Mouse (Mus musculus): ENCODE measurements around the gene Esam. TPM values are rescaled to one million over a fixed set of nuclear protein-coding genes. Genes with fewer than 3 reads are reported as not detected.

Gene Esam
- polyA plus RNA-seq, 1 experiment from 2014 or later = 27.0 TPM

DNA sequence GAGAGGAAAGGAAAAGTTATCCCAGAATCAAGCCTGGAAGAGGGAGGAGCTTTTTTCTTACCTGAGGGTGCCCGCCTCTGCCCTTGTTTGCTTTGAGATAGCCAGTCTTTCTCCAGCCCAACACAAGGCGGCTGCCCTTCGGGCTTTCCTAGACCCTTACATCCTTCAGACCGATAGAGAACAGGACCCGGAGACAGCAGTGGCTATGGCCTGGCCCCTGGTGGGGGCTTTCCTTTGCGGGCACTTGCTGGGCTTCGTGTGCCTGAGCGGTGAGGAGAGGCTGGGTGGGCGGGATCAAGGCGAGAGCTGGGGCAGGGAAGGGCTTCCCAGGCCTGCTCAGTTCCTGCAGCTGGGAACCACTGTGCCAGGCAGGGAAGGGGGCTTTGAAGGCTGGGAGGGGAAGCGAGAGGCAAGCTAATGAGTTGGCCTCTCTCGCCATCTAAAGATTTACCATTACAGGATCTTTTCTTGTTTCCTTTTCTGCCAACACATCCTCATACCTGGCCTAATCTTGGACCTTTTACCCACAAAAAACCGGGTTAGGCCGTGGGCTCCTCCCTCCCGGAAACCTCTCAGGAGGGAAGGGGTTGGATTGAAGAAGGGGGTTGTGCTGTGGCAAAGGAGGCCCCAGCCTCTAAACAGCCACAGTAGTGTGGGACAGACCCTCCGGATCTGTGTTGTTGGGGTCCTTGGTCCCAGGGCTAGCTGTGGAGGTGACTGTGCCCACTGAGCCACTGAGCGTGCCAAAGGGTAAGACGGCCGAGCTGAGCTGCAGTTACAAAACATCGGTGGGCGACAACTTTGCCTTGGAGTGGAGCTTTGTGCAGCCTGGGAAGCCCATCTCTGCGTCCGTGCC, 11.5 kb downstream of the Esam start, which contains the start of gene Vsig2:
Vsig2 (plus strand) TSS at position 86 of the 856 bp plus-strand sequence.
- no peaks in the 10 kb centered on the region for H3K9me3 ChIP-seq
- peaks cover 79% of the 10 kb centered on the region for H3K27me3 ChIP-seq (ENCODE audit: poor library complexity, severe bottlenecking)
- H3K36me3 ChIP-seq (replicated peaks) = no peaks in the 10 kb centered on the region
- no peak within 1 kb of the TSS for H3K27ac ChIP-seq
- no peak within 1 kb of the TSS for H3K4me3 ChIP-seq
- WGBS = 47% methylated on average over 23 of the region's 23 CpGs
- H3K4me1 ChIP-seq = peaks cover 24% of the 10 kb centered on the region
- no peak for DNase-seq (ENCODE audit: extremely low spot score, low spot score)

GRCm38 (mm10) chr9:37540226-37540625, 12.3 kb downstream of the Esam start:
- Histone ChIP-seq H3K27ac (no peak overlapping the region), H3K9me3 (no peaks in the 10 kb centered on the region), H3K4me1 (peaks cover 32% of the 10 kb centered on the region), H3K36me3 (replicated peaks) (no peaks in the 10 kb centered on the region), H3K27me3 (ENCODE audit: poor library complexity, severe bottlenecking) (peaks cover 88% of the 10 kb centered on the region), H3K4me3 (no peak overlapping the region)
- DNase-seq (ENCODE audit: extremely low spot score, low spot score) = no peak
- 91% methylated on average over 4 of the region's 4 CpGs for WGBS

- no peaks in the 10 kb centered on the region for H3K9me3 ChIP-seq
- peaks cover 39% of the 10 kb centered on the region for H3K4me1 ChIP-seq
- H3K4me3 ChIP-seq = no peak overlapping the region
- no peak overlapping the region for H3K27ac ChIP-seq
- peaks cover 95% of the 10 kb centered on the region for H3K27me3 ChIP-seq (ENCODE audit: poor library complexity, severe bottlenecking)
- no peak for DNase-seq (ENCODE audit: extremely low spot score, low spot score)
- no peaks in the 10 kb centered on the region for H3K36me3 ChIP-seq (replicated peaks)
- 88% methylated on average over 6 of the region's 6 CpGs for WGBS
Observed at GRCm38 (mm10) chr9:37540701-37541575, 13.1 kb downstream of the Esam start.

DNA sequence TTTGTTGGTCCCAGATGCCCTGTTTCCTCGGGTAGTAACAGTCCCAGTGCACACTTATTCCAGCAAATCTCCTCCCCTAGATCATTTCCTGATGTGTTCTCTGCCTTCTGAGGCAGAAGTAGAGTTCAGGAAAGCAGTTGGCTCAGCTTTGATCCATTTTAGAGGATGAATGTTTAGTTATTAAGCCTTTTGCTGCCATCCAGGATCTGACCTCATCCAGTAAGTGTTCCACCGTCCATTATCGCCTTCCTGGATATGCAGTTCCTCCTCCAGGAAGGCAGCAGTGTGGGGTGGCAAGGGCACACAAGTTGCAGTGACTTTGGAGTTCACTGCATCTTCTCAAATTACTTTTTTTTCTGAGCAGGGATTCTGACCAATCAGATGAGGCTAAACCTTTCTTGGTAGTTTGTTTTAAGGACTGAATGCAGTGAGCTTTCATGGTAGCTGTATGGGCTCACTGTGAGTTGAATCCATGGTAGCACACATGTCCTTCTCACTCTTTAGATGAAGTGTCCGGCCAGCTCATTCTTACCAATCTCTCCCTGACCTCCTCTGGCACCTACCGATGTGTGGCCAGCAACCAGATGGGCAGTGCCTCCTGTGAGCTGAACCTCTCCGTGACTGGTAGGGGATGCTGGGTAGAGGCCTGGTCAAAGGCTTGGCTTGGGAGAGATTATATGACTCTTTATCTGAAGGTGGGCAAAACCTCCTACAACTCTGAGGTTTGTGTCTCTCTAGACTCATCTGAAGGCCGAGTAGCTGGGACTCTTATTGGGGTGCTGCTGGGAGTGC, 14.2 kb downstream of the Esam start:
- H3K9me3 ChIP-seq = no peaks in the 10 kb centered on the region
- no peaks in the 10 kb centered on the region for H3K36me3 ChIP-seq (replicated peaks)
- peaks cover 40% of the 10 kb centered on the region for H3K4me1 ChIP-seq
- WGBS = 78% methylated on average over 7 of the region's 7 CpGs
- DNase-seq (ENCODE audit: extremely low spot score, low spot score) = no peak
- peaks cover 97% of the 10 kb centered on the region for H3K27me3 ChIP-seq (ENCODE audit: poor library complexity, severe bottlenecking)
- H3K27ac ChIP-seq = no peak overlapping the region
- H3K4me3 ChIP-seq = no peak overlapping the region

GRCm38 (mm10) chr9:37543869-37544440, 16.1 kb downstream of the Esam start:
- peaks cover 31% of the 10 kb centered on the region for H3K4me1 ChIP-seq
- 33% methylated on average over 12 of the region's 12 CpGs for WGBS
- DNase-seq (ENCODE audit: extremely low spot score, low spot score) = no peak
- H3K9me3 ChIP-seq = no peaks in the 10 kb centered on the region
- H3K4me3 ChIP-seq = peak overlapping the region; percentile 45
- H3K27me3 ChIP-seq (ENCODE audit: poor library complexity, severe bottlenecking) = peaks cover 100% of the 10 kb centered on the region
- H3K36me3 ChIP-seq (replicated peaks) = no peaks in the 10 kb centered on the region
- no peak overlapping the region for H3K27ac ChIP-seq

GRCm38 (mm10) chr9:37544447-37545165, 16.7 kb downstream of the Esam start:
- Histone ChIP-seq H3K9me3 (no peaks in the 10 kb centered on the region), H3K27me3 (ENCODE audit: poor library complexity, severe bottlenecking) (peaks cover 100% of the 10 kb centered on the region), H3K4me3 (peak overlapping the region; percentile 45), H3K27ac (0 out of 2 replicates have a peak overlapping the region, but pooled peaks have one; percentile 30), H3K4me1 (peaks cover 24% of the 10 kb centered on the region), H3K36me3 (replicated peaks) (no peaks in the 10 kb centered on the region)
- peak; percentile 56 for DNase-seq (ENCODE audit: extremely low spot score, low spot score)
- WGBS = under 1% methylated on average over 29 of the region's 29 CpGs

DNA sequence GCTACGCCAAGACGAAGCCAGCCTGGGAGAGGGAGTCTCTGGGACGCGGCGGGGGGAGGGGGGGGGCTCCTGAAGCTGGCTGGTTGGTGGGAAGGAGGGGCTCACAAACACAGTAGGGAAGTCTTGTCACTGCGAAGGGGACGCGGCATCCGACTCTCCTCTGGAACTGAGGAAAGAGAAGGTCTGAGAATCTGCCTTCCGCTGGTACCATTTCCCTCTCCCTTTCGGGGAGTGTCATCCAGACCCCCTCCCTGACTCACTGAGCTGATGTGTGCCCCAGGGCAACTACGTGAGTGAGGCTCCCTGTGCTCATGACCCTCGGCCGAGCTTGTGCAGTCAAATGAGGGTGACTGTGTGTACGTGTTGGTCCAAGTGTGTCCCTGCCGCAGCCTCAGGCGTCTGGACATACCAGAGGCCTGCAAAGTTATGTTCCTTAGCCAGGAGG, 17.3 kb downstream of the Esam start:
- peak overlapping the region; percentile 45 for H3K4me3 ChIP-seq
- H3K4me1 ChIP-seq = peaks cover 22% of the 10 kb centered on the region
- 5% methylated on average over 17 of the region's 17 CpGs for WGBS
- no peaks in the 10 kb centered on the region for H3K9me3 ChIP-seq
- no peak for DNase-seq (ENCODE audit: extremely low spot score, low spot score)
- no peak overlapping the region for H3K27ac ChIP-seq
- peaks cover 100% of the 10 kb centered on the region for H3K27me3 ChIP-seq (ENCODE audit: poor library complexity, severe bottlenecking)
- no peaks in the 10 kb centered on the region for H3K36me3 ChIP-seq (replicated peaks)

- Histone ChIP-seq H3K4me3 (peak overlapping the region; percentile 19; the same call in 1 of the 2 replicates), H3K27me3 (ENCODE audit: poor library complexity, severe bottlenecking) (peaks cover 100% of the 10 kb centered on the region), H3K27ac (no peak overlapping the region), H3K9me3 (no peaks in the 10 kb centered on the region), H3K4me1 (peaks cover 22% of the 10 kb centered on the region), H3K36me3 (replicated peaks) (no peaks in the 10 kb centered on the region)
- DNase-seq (ENCODE audit: extremely low spot score, low spot score) = no peak
- 6% methylated on average over 27 of the region's 27 CpGs for WGBS
Observed at GRCm38 (mm10) chr9:37545847-37546452, 18.1 kb downstream of the Esam start.

- H3K27me3 ChIP-seq (ENCODE audit: poor library complexity, severe bottlenecking) = peaks cover 100% of the 10 kb centered on the region
- DNase-seq (ENCODE audit: extremely low spot score, low spot score) = no peak
Observed at GRCm38 (mm10) chr9:37546889-37547288, 19.0 kb downstream of the Esam start.

DNA sequence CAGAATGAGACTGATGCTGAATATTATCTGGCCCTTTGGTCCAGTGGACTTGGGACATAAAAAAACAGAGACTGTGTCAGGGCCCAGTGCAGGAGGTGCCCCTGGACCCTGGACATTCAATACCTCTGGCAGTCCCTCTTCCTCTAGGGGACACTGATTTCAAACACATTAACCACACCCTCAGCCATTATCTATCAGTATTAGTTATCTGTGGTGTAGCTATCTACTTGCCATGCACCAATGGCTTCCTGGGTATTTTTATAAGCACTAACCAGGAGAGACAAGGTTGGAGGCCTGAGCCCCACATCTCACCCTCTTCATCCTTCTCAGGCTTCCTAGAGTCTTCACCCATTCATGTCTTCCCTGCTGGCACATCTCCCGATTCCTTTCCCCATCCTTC, 22.6 kb downstream of the Esam start:
- Histone ChIP-seq H3K27ac (no peak overlapping the region), H3K36me3 (replicated peaks) (no peaks in the 10 kb centered on the region), H3K4me3 (no peak overlapping the region), H3K9me3 (no peaks in the 10 kb centered on the region), H3K27me3 (ENCODE audit: poor library complexity, severe bottlenecking) (peaks cover 100% of the 10 kb centered on the region), H3K4me1 (peaks cover 30% of the 10 kb centered on the region)
- WGBS = 55% methylated on average over 1 of the region's 1 CpGs
- DNase-seq (ENCODE audit: extremely low spot score, low spot score) = no peak

More at GRCm38 (mm10) chr9:37546889-37547288, 19.0 kb downstream of the Esam start:
- Histone ChIP-seq H3K9me3 (no peaks in the 10 kb centered on the region), H3K36me3 (replicated peaks) (no peaks in the 10 kb centered on the region), H3K4me1 (peaks cover 25% of the 10 kb centered on the region), H3K4me3 (no peak overlapping the region), H3K27ac (no peak overlapping the region)
- WGBS = 53% methylated on average over 1 of the region's 1 CpGs

Measured in forebrain, embryonic 10.5 days (tissue).